Mouse (Mus musculus) ES-Bruce4 (cell line): Measurements from ENCODE around the gene Zkscan7.

ENCODE experiments used
- CTCF ChIP-seq: IDR thresholded peaks from one replicate; pipeline ENCODE4 v1.8.1; 2011; ENCODE audit warnings: low read depth, low read length
- POLR2A ChIP-seq: IDR thresholded peaks from one replicate; pipeline ENCODE4 v1.8.1; 2011; ENCODE audit warnings: low read length; ENCODE audit not compliant: insufficient read depth

- no peak for TF ChIP-seq POLR2A
- no peak for TF ChIP-seq CTCF
Measured at GRCm38 (mm10) chr9:122856716-122857115, 28.8 kb upstream of the Zkscan7 start.
